Mouse (Mus musculus) activated CD4-positive, CD25-positive, alpha-beta regulatory T cell, adult 4 months (primary cell): ENCODE measurements around the gene Cyp17a1. TPM values are rescaled to one million over a fixed set of nuclear protein-coding genes. Genes with fewer than 3 reads are reported as not detected.

ENCODE experiments used
- ATAC-seq: one replicate; pipeline ENCODE4 v1.8.0; 2017
- polyA plus RNA-seq, 2 experiments: library from polyadenylated mRNA; unstranded; fragments of 100-300 nt; shearing (Covaris generic); gene quantifications; one replicate each; pipeline ENCODE4 v1.2.1; 2017

The Cyp17a1 gene
- polyA plus RNA-seq, 2 experiments from 2014 or later = not detected

DNA sequence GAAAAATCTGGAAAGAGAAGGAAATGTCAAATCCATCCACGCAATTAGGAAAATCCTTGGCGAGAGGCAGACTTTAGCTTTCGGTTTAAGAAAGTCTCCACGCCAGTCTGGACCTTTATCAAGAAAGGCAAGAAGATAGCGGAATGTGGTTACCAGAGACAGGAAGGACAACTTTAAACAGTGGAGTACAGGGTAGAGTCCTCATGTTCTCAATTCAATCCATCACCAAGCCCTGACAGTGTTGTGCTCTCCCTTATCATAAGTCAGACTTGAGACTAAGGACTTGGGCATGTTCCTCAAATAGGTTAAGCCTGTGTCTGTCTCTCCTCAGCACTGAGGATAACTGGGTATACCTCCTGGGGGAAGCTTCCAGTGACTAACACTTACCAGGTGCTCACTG lies 3.2 kb downstream of the Cyp17a1 start:
- no peak for ATAC-seq

GRCm38 (mm10) chr19:46668263-46668662 lies 4.7 kb downstream of the Cyp17a1 start:
- ATAC-seq = no peak

DNA sequence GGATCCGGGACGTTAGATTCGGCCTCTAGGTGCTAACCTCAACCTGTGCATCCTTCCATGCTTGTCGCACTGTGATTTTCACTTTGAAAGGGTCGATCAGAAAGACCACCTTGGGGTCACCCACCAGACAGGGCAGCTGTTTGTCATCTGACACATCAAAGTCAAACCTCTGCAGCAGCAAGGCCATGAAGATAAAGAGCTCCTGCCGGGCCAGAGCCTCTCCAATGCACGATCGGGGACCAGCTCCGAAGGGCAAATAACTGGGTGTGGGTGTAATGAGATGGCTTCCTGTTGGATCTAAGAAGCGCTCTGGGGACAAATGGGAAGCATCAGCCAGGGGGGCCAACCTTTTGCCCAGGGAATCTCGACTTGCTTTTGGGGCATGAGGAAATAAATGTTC lies 5.7 kb downstream of the Cyp17a1 start:
- ATAC-seq = no peak

DNA sequence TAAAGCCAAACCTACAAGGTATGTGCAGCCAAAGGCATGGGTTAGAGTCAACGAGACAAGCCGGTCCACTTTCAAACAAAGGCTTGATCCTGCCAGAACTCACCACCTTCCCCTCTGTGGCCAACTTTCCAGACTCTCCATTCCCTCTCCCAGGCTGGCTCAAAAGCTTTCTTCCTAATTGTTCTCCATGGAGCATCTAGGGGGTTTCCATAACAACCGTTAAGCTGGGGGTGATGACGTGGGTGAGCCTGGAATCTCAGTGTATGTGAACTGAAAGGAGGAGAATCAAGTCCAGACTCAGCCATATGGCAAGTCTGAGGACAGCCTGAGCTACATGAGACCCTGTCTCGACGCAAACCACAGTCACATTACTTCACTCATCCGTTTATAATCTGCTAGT lies 7.5 kb downstream of the Cyp17a1 start:
- ATAC-seq = no peak

GRCm38 (mm10) chr19:46662784-46663183 lies 10.2 kb downstream of the Cyp17a1 start:
- no peak for ATAC-seq

GRCm38 (mm10) chr19:46662214-46662613 lies 10.8 kb downstream of the Cyp17a1 start:
- ATAC-seq = no peak

GRCm38 (mm10) chr19:46661511-46661910 lies 11.5 kb downstream of the Cyp17a1 start:
- no peak for ATAC-seq

GRCm38 (mm10) chr19:46658851-46659250 lies 14.1 kb downstream of the Cyp17a1 start:
- ATAC-seq = no peak

- ATAC-seq = no peak
Measured at GRCm38 (mm10) chr19:46658348-46658747, 14.6 kb downstream of the Cyp17a1 start.

DNA sequence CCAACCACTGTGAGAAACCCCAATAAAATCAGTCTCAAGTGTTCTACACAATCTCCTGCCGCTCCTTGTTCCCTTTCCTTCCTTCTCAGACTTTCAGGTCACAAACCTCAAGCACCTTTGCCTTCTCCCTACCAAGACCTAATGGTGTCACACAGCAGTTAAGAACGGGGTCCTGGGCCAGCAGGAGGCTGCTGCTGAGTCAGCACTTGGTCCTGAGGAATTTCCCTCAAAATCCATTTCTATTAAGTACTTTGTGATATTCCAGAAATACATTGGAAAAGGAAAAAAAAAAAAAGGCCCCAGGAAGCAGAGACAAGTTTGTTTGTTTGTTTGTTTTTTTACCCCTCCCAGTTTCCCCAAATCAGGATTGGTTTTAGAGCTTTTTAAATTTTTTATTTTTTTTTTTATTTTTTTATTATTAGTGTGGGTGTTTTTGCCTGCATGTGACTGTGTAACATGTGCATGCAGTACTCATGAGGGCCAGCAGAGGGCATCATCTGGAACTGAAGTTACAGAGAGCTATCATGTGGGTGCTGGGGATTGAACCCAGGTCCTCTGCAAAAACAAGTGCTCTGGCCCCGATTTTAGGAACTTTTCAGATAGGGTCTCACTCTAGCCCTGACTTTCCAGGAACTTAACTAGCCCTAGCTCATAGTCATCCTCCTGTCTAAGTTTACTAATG lies 15.5 kb downstream of the Cyp17a1 start:
- ATAC-seq = no peak

- ATAC-seq = no peak
Measured at GRCm38 (mm10) chr19:46656151-46656840, 16.7 kb downstream of the Cyp17a1 start.

GRCm38 (mm10) chr19:46655626-46656025 lies 17.3 kb downstream of the Cyp17a1 start:
- ATAC-seq = no peak

GRCm38 (mm10) chr19:46653616-46654235 lies 19.2 kb downstream of the Cyp17a1 start:
- ATAC-seq = no peak

DNA sequence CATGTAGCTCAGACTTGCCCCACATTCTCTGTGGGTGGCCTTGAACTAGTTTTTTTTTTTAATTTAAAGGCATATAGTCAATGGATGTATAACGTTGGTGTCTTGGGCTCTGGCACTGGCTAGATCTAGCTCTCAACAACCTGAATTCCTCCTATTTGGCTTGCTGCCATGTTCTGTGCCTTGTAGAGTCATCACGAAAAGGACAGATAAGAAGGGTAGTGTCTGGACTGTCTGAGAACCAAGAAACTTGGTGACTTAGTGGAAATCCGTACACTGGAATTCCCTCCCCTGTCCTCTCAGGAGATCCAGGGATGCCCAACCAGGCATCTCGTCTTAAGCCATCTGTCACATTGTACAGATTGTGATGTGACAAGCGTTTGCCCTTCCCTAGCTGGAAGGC lies 19.8 kb downstream of the Cyp17a1 start:
- ATAC-seq = no peak

DNA sequence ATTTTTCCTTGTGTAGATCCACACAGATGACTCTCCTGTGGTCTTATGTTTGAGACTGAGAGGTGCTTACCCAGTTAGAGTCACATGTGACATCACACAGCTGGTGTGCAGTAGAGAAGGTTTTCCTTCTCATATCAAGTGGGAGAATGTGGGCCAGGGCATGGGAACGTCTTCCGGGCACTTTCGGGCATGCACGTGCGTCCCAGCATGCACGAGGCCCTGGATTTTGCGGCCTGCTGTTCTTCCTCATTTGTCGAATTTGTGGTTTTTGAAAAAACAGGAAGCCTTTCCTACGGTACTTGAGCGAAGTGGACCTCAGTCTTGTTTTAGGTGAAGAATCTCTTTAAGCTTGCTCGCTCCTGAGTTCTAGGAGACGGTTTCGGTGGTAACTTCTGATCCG lies 24.4 kb downstream of the Cyp17a1 start:
- ATAC-seq = no peak

- ATAC-seq = no peak
Measured at GRCm38 (mm10) chr19:46647850-46648249, 25.1 kb downstream of the Cyp17a1 start.

GRCm38 (mm10) chr19:46647254-46647653 lies 25.7 kb downstream of the Cyp17a1 start:
- ATAC-seq = no peak

GRCm38 (mm10) chr19:46646041-46646481 lies 26.9 kb downstream of the Cyp17a1 start:
- ATAC-seq = no peak

- no peak for ATAC-seq
Measured at GRCm38 (mm10) chr19:46644793-46645602, 28.0 kb downstream of the Cyp17a1 start.

- ATAC-seq = no peak
Measured at GRCm38 (mm10) chr19:46644343-46644792, 28.6 kb downstream of the Cyp17a1 start.

GRCm38 (mm10) chr19:46643236-46643635 lies 29.7 kb downstream of the Cyp17a1 start:
- ATAC-seq = no peak

- no peak for ATAC-seq
Measured at GRCm38 (mm10) chr19:46642136-46642753, 30.7 kb downstream of the Cyp17a1 start.
